ENCODE assay signal across 8 mouse cellular contexts in genomic region chr15:100614218-100614995, GRCm38 (mm10). TPM values are rescaled to one million over a fixed set of nuclear protein-coding genes. Genes with fewer than 3 reads are reported as not detected.
DNase-seq lines count a peak whose midpoint lies in the region; ATAC-seq and TF ChIP-seq lines count a peak whose summit lies in the region.

No protein-coding gene starts in this region.

- H3K9ac ChIP-seq in heart, embryonic 15.5 days = peak overlapping the region; percentile 60
- H3K9ac ChIP-seq in hindbrain, embryonic 13.5 days = peak overlapping the region; percentile 84
- H3K9ac ChIP-seq in midbrain, embryonic 11.5 days (ENCODE audit: low read length) = peak overlapping the region; percentile 90

- H3K4me3 ChIP-seq in heart, embryonic 15.5 days = peak overlapping the region; percentile 88
- peak overlapping the region; percentile 100 for H3K4me3 ChIP-seq in C2C12 (ENCODE audit: insufficient read depth, poor library complexity, severe bottlenecking)
- peak overlapping the region; percentile 89 for H3K4me3 ChIP-seq in bone marrow macrophage, adult 2 months (ENCODE audit: insufficient read depth, low read length)
- peak overlapping the region; percentile 62 for H3K4me3 ChIP-seq in hindbrain, embryonic 13.5 days
- H3K4me3 ChIP-seq in midbrain, embryonic 11.5 days (ENCODE audit: low read depth, low read length) = peak overlapping the region; percentile 94

- ATAC-seq in heart, embryonic 15.5 days (replicated peaks; ENCODE audit: insufficient number of reproducible peaks, insufficient read depth, low FRiP score, low read depth) = no peak
- no peak; the same call in 1 of the 2 replicates for ATAC-seq in hindbrain, embryonic 13.5 days (ENCODE audit: low FRiP score)
- peak; percentile 1; the same call in 1 of the 2 replicates for ATAC-seq in midbrain, embryonic 11.5 days (ENCODE audit: low FRiP score)

- peaks cover 20% of the 10 kb centered on the region for H3K36me3 ChIP-seq in heart, embryonic 15.5 days
- peaks cover 29% of the 10 kb centered on the region for H3K36me3 ChIP-seq in C2C12 (ENCODE audit: control insufficient read depth, insufficient read depth)
- H3K36me3 ChIP-seq in hindbrain, embryonic 13.5 days = peaks cover 20% of the 10 kb centered on the region
- peaks cover 10% of the 10 kb centered on the region for H3K36me3 ChIP-seq in midbrain, embryonic 11.5 days (ENCODE audit: control insufficient read depth, insufficient read depth, low read length)

- TF ChIP-seq CTCF in C2C12 (IDR thresholded peaks at IDR 0.05; ENCODE audit: control insufficient read depth, insufficient read depth, insufficient read length) = no peak
- no peak for TF ChIP-seq CTCF in bone marrow macrophage, adult 2 months (IDR thresholded peaks at IDR 0.05; ENCODE audit: low read depth, low read length)

- no peak for DNase-seq in heart, adult 9 months (ENCODE audit: low spot score in 2 of 2)
- no peak for DNase-seq in midbrain, embryonic 11.5 days (ENCODE audit: low spot score, missing footprints)
- DNase-seq in thymus, postnatal 25 days = no peak
- DNase-seq in cerebellum, adult 9-11 months = no peak

- H3K27me3 ChIP-seq in heart, embryonic 15.5 days = no peaks in the 10 kb centered on the region
- no peaks in the 10 kb centered on the region for H3K27me3 ChIP-seq in C2C12 (ENCODE audit: control insufficient read depth, insufficient read depth, insufficient read length)
- no peaks in the 10 kb centered on the region for H3K27me3 ChIP-seq in hindbrain, embryonic 13.5 days
- H3K27me3 ChIP-seq in midbrain, embryonic 11.5 days (ENCODE audit: control insufficient read depth, insufficient read depth, low read length) = no peaks in the 10 kb centered on the region

- H3K4me2 ChIP-seq in heart, embryonic 15.5 days = peak overlapping the region; percentile 84
- H3K4me2 ChIP-seq in hindbrain, embryonic 13.5 days = peak overlapping the region; percentile 63
- peak overlapping the region; percentile 72 for H3K4me2 ChIP-seq in midbrain, embryonic 11.5 days

- no peaks in the 10 kb centered on the region for H3K9me3 ChIP-seq in heart, embryonic 15.5 days (replicated peaks)
- no peaks in the 10 kb centered on the region for H3K9me3 ChIP-seq in hindbrain, embryonic 13.5 days
- H3K9me3 ChIP-seq in midbrain, embryonic 11.5 days (ENCODE audit: control insufficient read depth, low read length) = no peaks in the 10 kb centered on the region

- peak overlapping the region; percentile 99 for H3K27ac ChIP-seq in heart, embryonic 15.5 days
- H3K27ac ChIP-seq in bone marrow macrophage, adult 2 months (ENCODE audit: insufficient read depth, low read depth, low read length) = peak overlapping the region; percentile 86
- H3K27ac ChIP-seq in hindbrain, embryonic 13.5 days = peak overlapping the region; percentile 95
- H3K27ac ChIP-seq in midbrain, embryonic 11.5 days (ENCODE audit: low read depth, low read length) = 0 out of 2 replicates have a peak overlapping the region, but pooled peaks have one; percentile 93

- peaks cover 15% of the 10 kb centered on the region for H3K79me3 ChIP-seq in C2C12 (ENCODE audit: low read depth)

- no peak for TF ChIP-seq POLR2A in bone marrow macrophage, adult 2 months (IDR thresholded peaks at IDR 0.05; ENCODE audit: borderline replicate concordance, low read depth, low read length)

- peak overlapping the region; percentile 80 for H3ac ChIP-seq in C2C12 (ENCODE audit: control insufficient read depth, insufficient read length, low read depth)

- WGBS in heart, embryonic 15.5 days = 9% methylated on average over 43 of the region's 43 CpGs
- WGBS in hindbrain, embryonic 13.5 days = 10% methylated on average over 43 of the region's 43 CpGs
- WGBS in midbrain, embryonic 11.5 days = 11% methylated on average over 43 of the region's 43 CpGs

- H3K4me1 ChIP-seq in heart, embryonic 15.5 days (replicated peaks) = peaks cover 24% of the 10 kb centered on the region
- H3K4me1 ChIP-seq in bone marrow macrophage, adult 2 months (ENCODE audit: control insufficient read depth, insufficient read depth, low read length) = peaks cover 26% of the 10 kb centered on the region
- H3K4me1 ChIP-seq in hindbrain, embryonic 13.5 days (replicated peaks) = peaks cover 25% of the 10 kb centered on the region
- peaks cover 13% of the 10 kb centered on the region; the same call in 1 of the 2 replicates for H3K4me1 ChIP-seq in midbrain, embryonic 11.5 days (ENCODE audit: control insufficient read depth, insufficient read depth, low read length)

- H3K79me2 ChIP-seq in C2C12 (ENCODE audit: control insufficient read depth, insufficient read depth) = peaks cover 21% of the 10 kb centered on the region

TF ChIP-seq in C2C12, 6 proteins besides CTCF, POLR2A, EP300 and RAD21:
- TF ChIP-seq MYOG (IDR thresholded peaks at IDR 0.05; ENCODE audit: control insufficient read depth, extremely low read depth, insufficient read length) = no peak
- TF ChIP-seq FOSL1 (IDR thresholded peaks at IDR 0.05; ENCODE audit: insufficient read depth, low read length, poor library complexity, severe bottlenecking) = no peak
- TF ChIP-seq MYOD1 (IDR thresholded peaks at IDR 0.05; ENCODE audit: control insufficient read depth, insufficient read length, low read depth) = no peak
- TF ChIP-seq MAX (IDR thresholded peaks at IDR 0.05) = no peak
- no peak for TF ChIP-seq CEBPB (IDR thresholded peaks at IDR 0.05; ENCODE audit: low read depth)
- no peak for TF ChIP-seq USF1 (IDR thresholded peaks at IDR 0.05; ENCODE audit: low read depth)
TF ChIP-seq in C2C12: peak in this region for 0.

RNA-seq across cellular contexts. Expression of gene Dazap2, which starts 0.7 kb away (rescaled TPM):
- polyA plus RNA-seq in heart, embryonic 15.5 days (2015; fragmentation: Nextera tagmentation; extraction: Ambion mirVana) = 201 and 225 TPM in 2 replicates
- polyA plus RNA-seq in C2C12 (2012; fragmentation: generic; extraction: Trizol) = 142 TPM
- polyA plus RNA-seq in bone marrow macrophage, adult 2 months (2012; ENCODE audit: insufficient read depth, insufficient read length, missing spikeins) = 466 and 503 TPM in 2 replicates
- polyA plus RNA-seq in hindbrain, embryonic 13.5 days (2015; fragmentation: Nextera tagmentation; extraction: Ambion mirVana) = 150 and 152 TPM in 2 replicates
- polyA plus RNA-seq in midbrain, embryonic 11.5 days (2014; fragmentation: Nextera tagmentation; extraction: Ambion mirVana) = 258 and 272 TPM in 2 replicates

RNA-seq across cellular contexts. Expression of gene Pou6f1, which starts 14.6 kb away (rescaled TPM):
- 4.3 and 5.1 TPM in 2 replicates for polyA plus RNA-seq in heart, embryonic 15.5 days (2015; fragmentation: Nextera tagmentation; extraction: Ambion mirVana)
- 5.5 TPM for polyA plus RNA-seq in C2C12 (2012; fragmentation: generic; extraction: Trizol)
- 23.4 and 27.0 TPM in 2 replicates for polyA plus RNA-seq in bone marrow macrophage, adult 2 months (2012; ENCODE audit: insufficient read depth, insufficient read length, missing spikeins)
- polyA plus RNA-seq in hindbrain, embryonic 13.5 days (2015; fragmentation: Nextera tagmentation; extraction: Ambion mirVana) = 38.0 and 41.2 TPM in 2 replicates
- polyA plus RNA-seq in midbrain, embryonic 11.5 days (2014; fragmentation: Nextera tagmentation; extraction: Ambion mirVana) = 15.0 and 15.6 TPM in 2 replicates

RNA-seq across cellular contexts. Expression of gene Smagp, which starts 22.3 kb away (rescaled TPM):
- 14.6 and 15.3 TPM in 2 replicates for polyA plus RNA-seq in heart, embryonic 15.5 days (2015; fragmentation: Nextera tagmentation; extraction: Ambion mirVana)
- 0.21 TPM for polyA plus RNA-seq in C2C12 (2012; fragmentation: generic; extraction: Trizol)
- 94.1 and 103 TPM in 2 replicates for polyA plus RNA-seq in bone marrow macrophage, adult 2 months (2012; ENCODE audit: insufficient read depth, insufficient read length, missing spikeins)
- 4.0 and 4.1 TPM in 2 replicates for polyA plus RNA-seq in hindbrain, embryonic 13.5 days (2015; fragmentation: Nextera tagmentation; extraction: Ambion mirVana)
- polyA plus RNA-seq in midbrain, embryonic 11.5 days (2014; fragmentation: Nextera tagmentation; extraction: Ambion mirVana) = 3.8 and 3.9 TPM in 2 replicates

RNA-seq across cellular contexts. Expression of gene Bin2, which starts 54.9 kb away (rescaled TPM):
- 2.6 and 9.4 TPM in 2 replicates for polyA plus RNA-seq in heart, embryonic 15.5 days (2015; fragmentation: Nextera tagmentation; extraction: Ambion mirVana)
- polyA plus RNA-seq in C2C12 (2012; fragmentation: generic; extraction: Trizol) = not detected
- polyA plus RNA-seq in bone marrow macrophage, adult 2 months (2012; ENCODE audit: insufficient read depth, insufficient read length, missing spikeins) = 132 and 135 TPM in 2 replicates
- 2.0 and 2.4 TPM in 2 replicates for polyA plus RNA-seq in hindbrain, embryonic 13.5 days (2015; fragmentation: Nextera tagmentation; extraction: Ambion mirVana)
- 3.4 TPM in 2 replicates for polyA plus RNA-seq in midbrain, embryonic 11.5 days (2014; fragmentation: Nextera tagmentation; extraction: Ambion mirVana)
